Mouse (Mus musculus) hindbrain, embryonic 11.5 days (tissue): ENCODE data around the gene Gm10837. TPM values are rescaled to one million over a fixed set of nuclear protein-coding genes. Genes with fewer than 3 reads are reported as not detected.

Source experiments
- ATAC-seq: fragments of 200-750 bp; cut with Nextera tagmentation; 2 replicates; pipeline ENCODE4 v1.8.0; 2017; ENCODE audit warnings: mild to moderate bottlenecking, moderate TSS enrichment, moderate library complexity; ENCODE audit not compliant: low FRiP score
- DNase-seq: peaks from one replicate; pipeline ENCODE4 v3.0.0-alpha.2; 2015; ENCODE audit warnings: low spot score
- H3K27ac ChIP-seq: fragments of 300-500 bp; sonication (generic); 2 replicates; pipeline ENCODE4 v1.5.1; 2014; ENCODE audit warnings: mild to moderate bottlenecking, low read depth, low read length
- H3K27me3 ChIP-seq: fragments of 300-500 bp; sonication (generic); 2 replicates; pipeline ENCODE4 v1.6.1; 2014; ENCODE audit warnings: mild to moderate bottlenecking, low read length, moderate library complexity, mixed read lengths; ENCODE audit not compliant: control insufficient read depth, insufficient read depth
- H3K36me3 ChIP-seq: fragments of 300-500 bp; sonication (generic); 2 replicates; pipeline ENCODE4 v1.6.1; 2014; ENCODE audit warnings: mild to moderate bottlenecking, low read length, moderate library complexity, mixed read lengths; ENCODE audit not compliant: control insufficient read depth, insufficient read depth
- H3K4me1 ChIP-seq: fragments of 300-500 bp; sonication (generic); replicated peaks from 2 replicates; pipeline ENCODE4 v1.6.1; 2014; ENCODE audit warnings: low read length, mixed read lengths; ENCODE audit not compliant: control insufficient read depth, insufficient read depth
- H3K4me2 ChIP-seq: fragments of 300-500 bp; sonication (generic); replicated peaks from 2 replicates; pipeline ENCODE4 v1.6.1; 2014; ENCODE audit warnings: mild to moderate bottlenecking, low read depth, low read length
- H3K4me3 ChIP-seq: fragments of 300-500 bp; sonication (generic); 2 replicates; pipeline ENCODE4 v1.5.1; 2014; ENCODE audit warnings: low read depth, low read length
- H3K9ac ChIP-seq: fragments of 300-500 bp; sonication (generic); 2 replicates; pipeline ENCODE4 v1.6.1; 2014; ENCODE audit warnings: low read depth, low read length
- H3K9me3 ChIP-seq: fragments of 300-500 bp; sonication (generic); 2 replicates; pipeline ENCODE4 v1.6.1; 2016; ENCODE audit warnings: low read length; ENCODE audit not compliant: control insufficient read depth
- WGBS: fragments of 180-500 bp; shearing (Covaris S2); extraction: QIAGEN DNeasy Blood & Tissue Kit; methylation state at CpG from one replicate; pipeline ENCODE4 v1.1.7; 2014; 5-methylcytosine and 5-hydroxymethylcytosine counted together
- polyA plus RNA-seq: library from polyadenylated mRNA; unstranded; fragments of >200 nt; fragmentation: Nextera tagmentation; extraction: Ambion mirVana; gene quantifications from 2 replicates; pipeline ENCODE4 v1.2.1, GENCODE M21; 2014

The Gm10837 gene
- 0.35 and 0.76 TPM in 2 replicates for polyA plus RNA-seq

DNA sequence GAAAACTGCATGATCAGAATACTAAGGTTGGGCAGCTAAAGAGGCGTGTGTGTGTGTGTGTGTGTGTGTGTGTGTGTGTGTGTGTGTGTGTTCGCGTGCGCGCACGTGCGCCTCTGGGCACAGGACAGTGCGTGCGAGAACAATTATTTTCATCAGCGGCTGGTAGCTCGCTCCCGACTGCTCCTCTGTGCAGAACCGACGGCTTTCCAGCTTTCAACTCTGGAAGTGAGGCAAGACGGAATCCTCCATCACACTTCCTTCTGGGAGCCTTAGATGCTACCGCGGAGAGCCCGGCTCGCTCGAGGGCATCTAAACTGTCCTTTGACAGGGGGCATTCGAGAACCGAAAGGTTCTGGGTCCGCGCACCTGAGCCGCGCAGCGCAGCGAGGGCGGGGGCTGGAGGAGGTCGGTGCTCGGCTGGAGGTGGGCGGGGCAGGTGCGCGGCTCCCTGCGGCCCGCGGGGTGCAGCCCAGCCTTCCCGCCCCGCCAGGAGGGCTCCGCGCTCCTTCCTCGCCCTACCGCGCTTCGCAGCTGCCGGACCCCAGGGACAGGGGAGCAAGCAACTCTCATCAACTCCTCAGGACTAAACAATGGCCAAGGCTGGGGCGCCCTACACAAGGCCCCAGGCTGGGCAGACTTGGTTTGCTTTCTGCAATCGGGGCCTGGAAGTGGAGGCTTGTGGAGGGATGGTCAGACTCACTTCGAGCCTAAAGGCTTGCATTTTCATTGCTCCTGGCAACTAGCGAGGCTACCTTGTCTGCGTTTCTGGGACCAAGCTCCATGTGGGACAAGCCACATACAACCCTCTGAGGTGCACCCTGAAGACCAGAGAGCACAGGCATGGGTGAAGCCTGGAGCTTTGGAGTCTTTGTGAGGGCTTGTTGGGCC is at the start of gene Gm10837:
Gene Gm10837 (plus strand): TSS at position 146 of the 888 bp plus-strand sequence.
- no peaks in the 10 kb centered on the region for H3K4me1 ChIP-seq
- ATAC-seq, result peak; percentile 86
- H3K36me3 ChIP-seq, result no peaks in the 10 kb centered on the region
- peak within 1 kb of the TSS; percentile 42 for H3K4me2 ChIP-seq
- H3K27me3 ChIP-seq, result peaks cover 28% of the 10 kb centered on the region
- H3K27ac ChIP-seq, result no peak within 1 kb of the TSS
- DNase-seq, result peak; percentile 65
- no peaks in the 10 kb centered on the region for H3K9me3 ChIP-seq
- WGBS, result 1% methylated on average over 48 of the region's 51 CpGs
- H3K4me3 ChIP-seq, result peak within 1 kb of the TSS; percentile 25
- 0 out of 2 replicates have a peak within 1 kb of the TSS, but pooled peaks have one; percentile 31 for H3K9ac ChIP-seq

- H3K4me2 ChIP-seq, result peak overlapping the region; percentile 86
- no peaks in the 10 kb centered on the region for H3K9me3 ChIP-seq
- no peak for ATAC-seq
- H3K4me1 ChIP-seq, result peaks cover 17% of the 10 kb centered on the region
- 4% methylated on average over 29 of the region's 29 CpGs for WGBS
- peak overlapping the region; percentile 81 for H3K27ac ChIP-seq
- H3K36me3 ChIP-seq, result no peaks in the 10 kb centered on the region
- peak; percentile 67 for DNase-seq
- H3K9ac ChIP-seq, result peak overlapping the region; percentile 60
- H3K27me3 ChIP-seq, result peaks cover 30% of the 10 kb centered on the region
- peak overlapping the region; percentile 49 for H3K4me3 ChIP-seq
Observed at GRCm38 (mm10) chr14:122449601-122450495, 40.5 kb upstream of the Gm10837 start.

- ATAC-seq, result peak; percentile 12; the same call in 1 of the 2 replicates
- Histone ChIP-seq H3K4me2 (peak within 1 kb of the TSS; percentile 86), H3K9ac (peak within 1 kb of the TSS; percentile 60), H3K27me3 (peaks cover 30% of the 10 kb centered on the region), H3K4me1 (peaks cover 17% of the 10 kb centered on the region), H3K36me3 (no peaks in the 10 kb centered on the region), H3K27ac (peak within 1 kb of the TSS; percentile 81), H3K4me3 (peak within 1 kb of the TSS; percentile 49), H3K9me3 (no peaks in the 10 kb centered on the region)
- under 1% methylated on average over 58 of the region's 59 CpGs for WGBS
- DNase-seq, result peak; percentile 70
Observed at GRCm38 (mm10) chr14:122450496-122451382, 39.6 kb upstream of the Gm10837 start, which contains the start of gene Gm5089. Gene Gm5089 (minus strand): TSS chr14:122451115.

DNA sequence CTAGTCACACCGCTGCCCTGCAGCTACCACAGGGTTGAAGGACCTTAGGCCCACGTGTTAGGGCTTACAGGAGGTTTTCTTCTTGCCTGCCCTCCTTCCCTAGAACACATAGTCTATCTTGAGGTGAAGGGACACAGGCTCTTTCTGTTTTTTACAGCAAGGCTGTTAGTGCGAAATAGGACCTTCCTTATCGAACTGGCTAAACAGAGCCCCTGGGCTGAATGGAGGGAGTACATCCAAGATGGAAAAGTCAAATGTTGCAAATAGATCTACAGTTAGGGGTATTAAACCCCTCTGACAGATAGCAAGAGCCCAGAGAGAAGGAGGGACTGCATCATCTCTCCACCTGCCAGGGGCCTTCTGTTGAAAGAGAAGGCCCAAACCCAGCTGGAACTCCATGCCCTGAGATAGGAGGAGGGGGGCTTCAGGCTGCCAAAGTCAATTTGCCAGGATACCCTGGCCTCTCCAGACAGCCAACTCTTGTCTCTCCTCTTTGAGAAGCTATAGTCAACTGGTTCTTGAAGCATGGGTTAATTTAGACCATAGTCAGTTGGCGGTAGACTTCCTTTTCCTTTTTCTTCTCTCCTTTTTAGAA is 38.7 kb upstream of the Gm10837 start:
- Histone ChIP-seq H3K27me3 (peaks cover 32% of the 10 kb centered on the region), H3K4me1 (peaks cover 17% of the 10 kb centered on the region), H3K9me3 (no peaks in the 10 kb centered on the region), H3K36me3 (no peaks in the 10 kb centered on the region), H3K27ac (peak overlapping the region; percentile 81), H3K4me2 (peak overlapping the region; percentile 86), H3K4me3 (peak overlapping the region; percentile 49; the same call in 1 of the 2 replicates), H3K9ac (peak overlapping the region; percentile 60)
- DNase-seq (peak; percentile 48), ATAC-seq (no peak)
- WGBS, result 45% methylated on average over 5 of the region's 5 CpGs

GRCm38 (mm10) chr14:122452701-122453387 is 37.5 kb upstream of the Gm10837 start:
- H3K9ac ChIP-seq, result no peak overlapping the region; the same call in 1 of the 2 replicates
- ATAC-seq, result peak; percentile 75

DNA sequence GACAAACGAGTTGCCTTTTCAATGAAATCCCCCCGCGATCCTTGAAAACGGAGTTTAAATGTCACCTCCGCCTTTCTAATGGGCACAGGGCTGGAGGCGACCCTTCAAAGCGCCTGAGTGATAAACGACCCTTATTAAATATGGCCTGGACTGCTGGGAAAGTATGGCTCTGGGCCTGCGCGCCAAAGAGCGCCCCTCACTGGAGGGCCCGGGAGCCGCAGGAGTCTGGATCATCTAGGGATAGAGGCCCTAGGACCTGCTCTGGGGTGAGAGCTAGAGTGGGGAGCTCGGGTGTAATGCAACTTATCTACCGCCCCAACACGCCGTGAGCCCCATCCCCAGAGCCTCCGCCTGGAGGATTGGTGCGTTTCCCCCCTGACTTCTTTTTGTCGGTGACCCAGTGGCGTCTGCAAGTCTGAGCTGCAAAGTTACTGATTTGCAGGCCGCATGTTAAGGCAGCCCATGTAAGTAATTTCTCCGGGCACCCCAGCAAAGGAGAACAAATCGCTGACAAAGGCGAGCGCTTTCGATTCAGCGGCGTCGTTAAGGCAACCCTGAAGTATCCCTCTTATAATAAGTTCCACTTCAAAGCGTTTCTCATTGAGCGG is 36.9 kb upstream of the Gm10837 start:
- 2% methylated on average over 32 of the region's 32 CpGs for WGBS
- Histone ChIP-seq H3K27me3 (peaks cover 30% of the 10 kb centered on the region), H3K9me3 (no peaks in the 10 kb centered on the region), H3K4me2 (peak overlapping the region; percentile 41), H3K4me3 (0 out of 2 replicates have a peak overlapping the region, but pooled peaks have one; percentile 8), H3K9ac (peak overlapping the region; percentile 19; the same call in 1 of the 2 replicates), H3K36me3 (no peaks in the 10 kb centered on the region), H3K4me1 (peaks cover 17% of the 10 kb centered on the region), H3K27ac (peak overlapping the region; percentile 92)
- DNase-seq, result peak; percentile 87
- peak; percentile 79 for ATAC-seq

More at GRCm38 (mm10) chr14:122452701-122453387, 37.5 kb upstream of the Gm10837 start:
- Histone ChIP-seq H3K4me3 (no peak overlapping the region), H3K27ac (peak overlapping the region; percentile 92), H3K27me3 (peaks cover 30% of the 10 kb centered on the region), H3K36me3 (no peaks in the 10 kb centered on the region), H3K4me2 (peak overlapping the region; percentile 41), H3K9me3 (no peaks in the 10 kb centered on the region), H3K4me1 (peaks cover 17% of the 10 kb centered on the region)
- DNase-seq, result peak; percentile 68
- WGBS, result 7% methylated on average over 13 of the region's 13 CpGs
